Mouse (Mus musculus): ENCODE results near the gene Efcab12. TPM values are rescaled to one million over a fixed set of nuclear protein-coding genes. Genes with fewer than 3 reads are reported as not detected.

The Efcab12 gene
- total and polyA plus RNA-seq, 3 experiments, result 0.11 TPM; not detected in 2

DNA sequence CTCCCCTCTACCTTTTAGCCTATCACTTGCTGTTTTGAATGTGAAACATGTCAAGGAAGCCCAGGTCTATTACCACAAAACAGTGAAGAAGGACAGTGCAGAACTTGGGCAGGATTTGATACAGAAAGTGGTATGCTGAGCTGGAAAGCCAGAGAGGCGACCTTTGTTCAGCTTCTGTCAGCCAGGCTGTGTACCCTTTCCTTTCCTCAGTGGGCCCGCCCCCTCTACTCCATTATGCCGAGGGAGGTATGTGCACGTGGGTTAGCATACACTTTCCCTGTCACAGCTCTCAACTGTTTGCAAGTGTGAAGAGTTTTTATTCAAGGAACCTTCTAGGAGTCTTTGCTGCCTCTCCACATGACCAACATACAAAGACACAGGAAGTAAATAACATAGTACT is 21.0 kb upstream of the Efcab12 start:
- no peak for TF ChIP-seq SIN3A (IDR thresholded peaks at IDR 0.05; ENCODE audit: low read length)
- TF ChIP-seq ZNF384 (IDR thresholded peaks at IDR 0.05; ENCODE audit: low read depth, low read length), result no peak
- TF ChIP-seq UBTF (IDR thresholded peaks at IDR 0.05; ENCODE audit: borderline replicate concordance, insufficient read depth, low read depth, low read length), result no peak
- TF ChIP-seq E2F4 (IDR thresholded peaks at IDR 0.05; ENCODE audit: borderline replicate concordance, low read depth, low read length), result no peak
- no peak for TF ChIP-seq POLR2AphosphoS2 (IDR thresholded peaks at IDR 0.05; ENCODE audit: low read length)
- no peak for TF ChIP-seq ELF1 (IDR thresholded peaks at IDR 0.05; ENCODE audit: low read depth, low read length)
- TF ChIP-seq CTCF (IDR thresholded peaks at IDR 0.05 in 2 of 3, conservative IDR thresholded peaks at IDR 0.05 in 1 of 3; ENCODE audit: control insufficient read depth in 1 of 3, insufficient read depth in 1 of 3, low read depth in 2 of 3, low read length in 3 of 3, poor library complexity in 1 of 3, severe bottlenecking in 1 of 3), result no peak
- TF ChIP-seq GABPA (IDR thresholded peaks at IDR 0.05; ENCODE audit: low read depth, low read length), result no peak
- no peak for TF ChIP-seq RAD21 (IDR thresholded peaks at IDR 0.05; ENCODE audit: low read depth, low read length)
- TF ChIP-seq EP300 (IDR thresholded peaks at IDR 0.05; ENCODE audit: low read depth in 1 of 2, low read length in 2 of 2), result no peak
- no peak for TF ChIP-seq ETS1 (IDR thresholded peaks at IDR 0.05; ENCODE audit: low read depth, low read length)
- TF ChIP-seq MYB (IDR thresholded peaks at IDR 0.05; ENCODE audit: low read depth, low read length), result no peak
- no peak for TF ChIP-seq TCF12 (IDR thresholded peaks at IDR 0.05; ENCODE audit: low read depth, low read length)
- Histone ChIP-seq H3K9me3 (replicated peaks; ENCODE audit: insufficient read depth, low read length) (no peaks in the 10 kb centered on the region), H3K36me3 (ENCODE audit: control insufficient read depth in 1 of 2, insufficient read depth in 2 of 2, low read length in 2 of 2) (no peaks in the 10 kb centered on the region), H3K27ac (ENCODE audit: control insufficient read depth, low read depth, low read length) (no peak overlapping the region), H3K9ac (ENCODE audit: control insufficient read depth, low read depth, low read length, poor library complexity, severe bottlenecking) (no peak overlapping the region), H3K4me3 (ENCODE audit: control insufficient read depth in 1 of 2, insufficient read depth in 1 of 2, low read depth in 2 of 2, low read length in 2 of 2) (no peak overlapping the region), H3K4me1 (ENCODE audit: control insufficient read depth in 1 of 2, insufficient read depth in 2 of 2, low read length in 2 of 2) (no peaks in the 10 kb centered on the region), H3K27me3 (ENCODE audit: control insufficient read depth in 1 of 2, insufficient read depth in 2 of 2, low read length in 2 of 2) (no peaks in the 10 kb centered on the region), H3K79me2 (ENCODE audit: control insufficient read depth, insufficient read depth, low read length, poor library complexity) (no peaks in the 10 kb centered on the region)
- no peak for DNase-seq (ENCODE audit: low read depth, low spot score)

GRCm38 (mm10) chr6:115856361-115856745 is 18.1 kb upstream of the Efcab12 start:
- Histone ChIP-seq H3K9me3 (replicated peaks; ENCODE audit: insufficient read depth, low read length) (no peaks in the 10 kb centered on the region), H3K4me1 (ENCODE audit: control insufficient read depth in 1 of 2, insufficient read depth in 2 of 2, low read length in 2 of 2) (peaks cover 0 to 6% of the 10 kb centered on the region in 2 experiments; a peak in 1 of 4 replicates), H3K4me3 (ENCODE audit: control insufficient read depth in 1 of 2, insufficient read depth in 1 of 2, low read depth in 2 of 2, low read length in 2 of 2) (no peak overlapping the region), H3K9ac (ENCODE audit: control insufficient read depth, low read depth, low read length, poor library complexity, severe bottlenecking) (no peak overlapping the region), H3K36me3 (ENCODE audit: control insufficient read depth in 1 of 2, insufficient read depth in 2 of 2, low read length in 2 of 2) (peaks cover 0 to 9% of the 10 kb centered on the region in 2 experiments; a peak in 2 of 4 replicates), H3K79me2 (ENCODE audit: control insufficient read depth, insufficient read depth, low read length, poor library complexity) (peaks cover 9% of the 10 kb centered on the region), H3K27me3 (ENCODE audit: control insufficient read depth in 1 of 2, insufficient read depth in 2 of 2, low read length in 2 of 2) (no peaks in the 10 kb centered on the region), H3K27ac (ENCODE audit: control insufficient read depth, low read depth, low read length) (no peak overlapping the region)
- DNase-seq (ENCODE audit: low read depth, low spot score), result no peak
- TF ChIP-seq MAX (IDR thresholded peaks at IDR 0.05; ENCODE audit: low read length), result no peak
- no peak for TF ChIP-seq MYB (IDR thresholded peaks at IDR 0.05; ENCODE audit: low read depth, low read length)
- TF ChIP-seq ETS1 (IDR thresholded peaks at IDR 0.05; ENCODE audit: low read depth, low read length), result no peak
- no peak for TF ChIP-seq BHLHE40 (IDR thresholded peaks at IDR 0.05; ENCODE audit: borderline replicate concordance, low read depth, low read length)
- no peak for TF ChIP-seq USF1 (IDR thresholded peaks at IDR 0.05; ENCODE audit: low read depth, low read length)
- no peak for TF ChIP-seq GABPA (IDR thresholded peaks at IDR 0.05; ENCODE audit: low read depth, low read length)
- no peak for TF ChIP-seq CTCF (IDR thresholded peaks at IDR 0.05 in 2 of 3, conservative IDR thresholded peaks at IDR 0.05 in 1 of 3; ENCODE audit: control insufficient read depth in 1 of 3, insufficient read depth in 1 of 3, low read depth in 2 of 3, low read length in 3 of 3, poor library complexity in 1 of 3, severe bottlenecking in 1 of 3)
- TF ChIP-seq EP300 (IDR thresholded peaks at IDR 0.05; ENCODE audit: low read depth in 1 of 2, low read length in 2 of 2), result no peak
- no peak for TF ChIP-seq ELF1 (IDR thresholded peaks at IDR 0.05; ENCODE audit: low read depth, low read length)
- no peak for TF ChIP-seq ZKSCAN1 (IDR thresholded peaks at IDR 0.05; ENCODE audit: low read depth, low read length)
- no peak for TF ChIP-seq MEF2A (IDR thresholded peaks at IDR 0.05; ENCODE audit: extremely low read depth, insufficient replicate concordance, low read depth, low read length, poor library complexity, severe bottlenecking)
- TF ChIP-seq TBP (IDR thresholded peaks at IDR 0.05; ENCODE audit: low read depth, low read length), result no peak
- no peak for TF ChIP-seq TCF12 (IDR thresholded peaks at IDR 0.05; ENCODE audit: low read depth, low read length)
- TF ChIP-seq HCFC1 (IDR thresholded peaks at IDR 0.05; ENCODE audit: low read depth, low read length), result no peak

Measured in MEL (cell line).